Mouse (Mus musculus): ENCODE results near the gene Nedd9.
"Not testable (repeated sequence)": the region's sequence is repeated elsewhere in the genome, so short reads cannot be mapped to it uniquely, and the experiment has no call there.

Nedd9 gene

GRCm38 (mm10) chr13:41368612-41369011 is 118.5 kb downstream of the Nedd9 start:
- no peak for DNase-seq

GRCm38 (mm10) chr13:41367176-41367611 is 120.0 kb downstream of the Nedd9 start:
- DNase-seq: no peak

GRCm38 (mm10) chr13:41366609-41367008 is 120.6 kb downstream of the Nedd9 start:
- DNase-seq: not testable (repeated sequence)

- DNase-seq: no peak
Measured at GRCm38 (mm10) chr13:41364273-41364672, 122.9 kb downstream of the Nedd9 start.

GRCm38 (mm10) chr13:41362909-41363308 is 124.3 kb downstream of the Nedd9 start:
- DNase-seq: no peak

- no peak for DNase-seq
Measured at GRCm38 (mm10) chr13:41360272-41360815, 126.8 kb downstream of the Nedd9 start.

GRCm38 (mm10) chr13:41359330-41360215 is 127.6 kb downstream of the Nedd9 start:
- no peak for DNase-seq

GRCm38 (mm10) chr13:41358480-41359180 is 128.5 kb downstream of the Nedd9 start:
- peak; percentile 93 for DNase-seq

- no peak for DNase-seq
Measured at GRCm38 (mm10) chr13:41358009-41358408, 129.2 kb downstream of the Nedd9 start.

GRCm38 (mm10) chr13:41357586-41357985 is 129.6 kb downstream of the Nedd9 start:
- DNase-seq: no peak

- no peak for DNase-seq
Measured at GRCm38 (mm10) chr13:41357161-41357560, 130.0 kb downstream of the Nedd9 start.

- DNase-seq: no peak
Measured at GRCm38 (mm10) chr13:41355552-41355951, 131.6 kb downstream of the Nedd9 start.

- DNase-seq: no peak
Measured at GRCm38 (mm10) chr13:41354591-41354990, 132.6 kb downstream of the Nedd9 start.

GRCm38 (mm10) chr13:41353676-41354075 is 133.5 kb downstream of the Nedd9 start:
- no peak for DNase-seq

- no peak for DNase-seq
Measured at GRCm38 (mm10) chr13:41352352-41352751, 134.8 kb downstream of the Nedd9 start.

GRCm38 (mm10) chr13:41350589-41350988 is 136.6 kb downstream of the Nedd9 start:
- no peak for DNase-seq

- no peak for DNase-seq
Measured at GRCm38 (mm10) chr13:41349770-41350169, 137.4 kb downstream of the Nedd9 start.

GRCm38 (mm10) chr13:41345756-41346155 is 141.4 kb downstream of the Nedd9 start:
- no peak for DNase-seq

- DNase-seq: no peak
Measured at GRCm38 (mm10) chr13:41345306-41345705, 141.9 kb downstream of the Nedd9 start.

GRCm38 (mm10) chr13:41343887-41344266 is 143.3 kb downstream of the Nedd9 start:
- no peak for DNase-seq

- DNase-seq: no peak
Measured at GRCm38 (mm10) chr13:41343163-41343886, 143.8 kb downstream of the Nedd9 start.

- no peak for DNase-seq
Measured at GRCm38 (mm10) chr13:41341422-41341821, 145.7 kb downstream of the Nedd9 start.
